24 mouse cellular contexts compared by ENCODE assay signal in the genomic region with DNA sequence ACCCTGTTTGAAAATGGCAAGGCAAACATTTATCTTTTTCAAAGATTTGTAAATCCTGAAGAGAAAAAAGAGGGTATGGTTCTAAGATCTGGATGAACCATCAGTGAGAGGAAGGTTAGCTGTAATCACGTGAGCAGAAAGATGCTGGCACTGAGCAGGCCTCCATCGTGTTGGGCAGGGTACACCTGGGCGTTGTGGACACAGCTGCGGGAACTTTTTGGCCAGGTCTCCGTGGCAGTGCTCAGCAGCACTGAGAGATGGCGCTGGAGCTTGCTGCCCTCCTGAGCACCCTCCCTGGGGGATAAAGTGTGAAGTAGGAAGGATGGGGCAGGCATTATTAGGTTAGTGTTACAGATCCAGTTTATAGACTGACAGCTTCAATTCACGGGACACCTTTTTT.
DNase-seq lines count a peak whose midpoint lies in the region.
"Had no signal": no experiment of that assay in that cellular context is flagged by ENCODE, and none has a peak within 500 bp of the region (broad histone marks: within the 10 kb centered on the region; RNA-seq: fewer than 3 reads in every experiment).

No protein-coding gene starts in this region.

- H3K36me3 ChIP-seq in splenic B cell, adult 2 months (ENCODE audit: control insufficient read depth, insufficient read depth, low read length, poor library complexity, severe bottlenecking): peaks cover 3% of the 10 kb centered on the region

- peak; percentile 21 for DNase-seq in kidney, postnatal 10 days
- DNase-seq in kidney, adult 8-10 months: no peak
- peak; percentile 18 to 38 for DNase-seq in lung, adult 18-20 months
- DNase-seq in lung, postnatal 36 days: no peak
- DNase-seq in T-cell, adult 2 months (ENCODE audit: low spot score): peak; percentile 7
- DNase-seq in splenic B cell, adult 2 months (ENCODE audit: low read depth, low spot score): peak; percentile 15
- DNase-seq in testis, postnatal 10 days (ENCODE audit: low spot score): no peak
- DNase-seq: adrenal gland, adult 8-10 months; cerebellum, adult 2 months; cerebellum, postnatal 14 days; forebrain, postnatal 0 days; heart, adult 2 months; heart, postnatal 10 days; left cerebral cortex, postnatal 4 days; lung, postnatal 4 days; right cerebral cortex, postnatal 25 days; spleen, adult 18-20 months; thymus, postnatal 14 days had no signal

- H3K27me3 ChIP-seq in splenic B cell, adult 2 months (ENCODE audit: control insufficient read depth, insufficient read depth, low read length, poor library complexity, severe bottlenecking): no peaks in the 10 kb centered on the region
- H3K27me3 ChIP-seq: embryonic facial prominence, embryonic 15.5 days; forebrain, embryonic 12.5 days; heart, embryonic 13.5 days; liver, embryonic 15.5 days; megakaryocyte, embryonic 14.5 days; midbrain, embryonic 12.5 days had no signal

Comparison
In these comparisons a context has a peak if more than half of its experiments do, and no peak if none do; other contexts are left out.
1. DNase-seq: peak in kidney, postnatal 10 days (single experiment), lung, adult 18-20 months (2 of 2), T-cell, adult 2 months (single experiment) and splenic B cell, adult 2 months (single experiment); none in kidney, adult 8-10 months (0 of 2), lung, postnatal 36 days (single experiment) and testis, postnatal 10 days (single experiment).